Mouse (Mus musculus) lung, postnatal 0 days (tissue): ENCODE measurements at regions not wholly inside any gene's neighbourhood (a gene's known extent, or its start where the extent isn't known, plus 50 kb on each side); places are given as distances from the start of the nearest gene placed in this dataset.

ENCODE experiments used
- CTCF ChIP-seq: IDR thresholded peaks from 2 replicates; pipeline ENCODE4 v1.5.1; 2016; ENCODE audit warnings: antibody characterized with exemption, mild to moderate bottlenecking
- EP300 ChIP-seq: IDR thresholded peaks from 2 replicates; pipeline ENCODE4 v1.6.1; 2016; ENCODE audit warnings: antibody characterized with exemption, mild to moderate bottlenecking, control low read depth

DNA sequence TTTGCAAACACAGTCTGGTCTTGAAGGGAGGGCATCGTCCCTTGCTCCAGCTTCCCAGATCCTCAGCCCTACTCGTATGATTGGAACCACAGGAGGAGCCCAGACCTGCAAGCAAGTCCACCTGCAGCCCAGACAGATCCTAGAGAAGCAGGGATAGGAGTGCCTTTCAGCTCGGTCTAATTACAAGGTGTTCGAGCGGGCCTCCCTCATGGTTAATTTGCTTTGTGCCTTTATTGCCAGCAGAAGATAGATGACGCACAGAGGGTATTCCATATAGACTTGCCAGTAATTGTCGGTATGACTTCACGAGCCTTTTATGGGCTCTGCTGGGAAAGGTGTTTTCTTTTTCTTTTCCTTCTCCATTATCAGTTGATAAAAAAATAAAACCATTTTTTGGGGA is 216.9 kb upstream of the Gm4791 start:
- no peak for TF ChIP-seq CTCF
- no peak for TF ChIP-seq EP300
